Mouse (Mus musculus) CD4-positive, CD25-positive, alpha-beta regulatory T cell, adult 2 months (primary cell): ENCODE results near the gene Vmn1r77.
"Not testable (repeated sequence)": the region's sequence is repeated elsewhere in the genome, so short reads cannot be mapped to it uniquely, and the experiment has no call there.

ENCODE experiments used
- DNase-seq: peaks from one replicate; pipeline ENCODE4 v3.0.0-alpha.2; 2012; ENCODE audit warnings: low read depth, low spot score

Gene Vmn1r77

GRCm38 (mm10) chr7:12036452-12036851 is at the start of gene Vmn1r77:
Gene Vmn1r77, plus strand, starts transcription at chr7:12036752.
- not testable (repeated sequence) for DNase-seq

GRCm38 (mm10) chr7:12011491-12011890 is 25.1 kb upstream of the Vmn1r77 start:
- DNase-seq, result peak; percentile 7

- DNase-seq, result not testable (repeated sequence)
Observed at GRCm38 (mm10) chr7:12012392-12012791, 24.2 kb upstream of the Vmn1r77 start.

GRCm38 (mm10) chr7:12013106-12013505 is 23.4 kb upstream of the Vmn1r77 start:
- DNase-seq, result peak; percentile 8

- DNase-seq, result not testable (repeated sequence)
Observed at GRCm38 (mm10) chr7:12017829-12018228, 18.7 kb upstream of the Vmn1r77 start.

GRCm38 (mm10) chr7:12040664-12041063 is 4.1 kb downstream of the Vmn1r77 start:
- DNase-seq, result no peak
